Mouse (Mus musculus): ENCODE results near the gene Thy1. TPM values are rescaled to one million over a fixed set of nuclear protein-coding genes. Genes with fewer than 3 reads are reported as not detected.
A peak's percentile ranks its signal among the peaks of the same experiment; 100 is the strongest.

Gene Thy1
- polyA plus RNA-seq, 1 experiment from 2014 or later, result 11.7 TPM

DNA sequence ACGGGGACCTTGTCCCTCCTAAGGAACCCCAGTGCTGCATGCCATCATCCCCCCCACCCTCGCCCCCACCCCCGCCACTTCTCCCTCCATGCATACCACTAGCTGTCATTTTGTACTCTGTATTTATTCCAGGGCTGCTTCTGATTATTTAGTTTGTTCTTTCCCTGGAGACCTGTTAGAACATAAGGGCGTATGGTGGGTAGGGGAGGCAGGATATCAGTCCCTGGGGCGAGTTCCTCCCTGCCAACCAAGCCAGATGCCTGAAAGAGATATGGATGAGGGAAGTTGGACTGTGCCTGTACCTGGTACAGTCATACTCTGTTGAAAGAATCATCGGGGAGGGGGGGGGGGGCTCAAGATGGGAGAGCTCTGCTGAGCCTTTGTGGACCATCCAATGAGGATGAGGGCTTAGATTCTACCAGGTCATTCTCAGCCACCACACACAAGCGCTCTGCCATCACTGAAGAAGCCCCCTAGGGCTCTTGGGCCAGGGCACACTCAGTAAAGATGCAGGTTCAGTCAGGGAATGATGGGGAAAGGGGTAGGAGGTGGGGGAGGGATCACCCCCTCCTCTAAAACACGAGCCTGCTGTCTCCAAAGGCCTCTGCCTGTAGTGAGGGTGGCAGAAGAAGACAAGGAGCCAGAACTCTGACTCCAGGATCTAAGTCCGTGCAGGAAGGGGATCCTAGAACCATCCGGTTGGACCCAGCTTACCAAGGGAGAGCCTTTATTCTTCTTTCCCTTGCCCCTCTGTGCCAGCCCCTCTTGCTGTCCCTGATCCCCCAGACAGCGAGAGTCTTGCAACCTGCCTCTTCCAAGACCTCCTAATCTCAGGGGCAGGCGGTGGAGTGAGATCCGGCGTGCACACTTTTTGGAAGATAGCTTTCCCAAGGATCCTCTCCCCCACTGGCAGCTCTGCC lies 4.6 kb downstream of the Thy1 start:
- peaks cover 12% of the 10 kb centered on the region; the same call in 1 of the 2 replicates for H3K27me3 ChIP-seq
- no peak for ATAC-seq (ENCODE audit: insufficient number of reproducible peaks, low FRiP score, low TSS enrichment, low read depth)
- H3K9ac ChIP-seq, result no peak overlapping the region
- H3K4me3 ChIP-seq (replicated peaks), result no peak overlapping the region
- H3K4me1 ChIP-seq, result peaks cover 25% of the 10 kb centered on the region
- H3K9me3 ChIP-seq (replicated peaks), result no peaks in the 10 kb centered on the region
- no peaks in the 10 kb centered on the region for H3K36me3 ChIP-seq
- H3K27ac ChIP-seq (replicated peaks), result no peak overlapping the region
- H3K4me2 ChIP-seq (replicated peaks), result no peak overlapping the region
- 70% methylated on average over 14 of the region's 14 CpGs for WGBS

DNA sequence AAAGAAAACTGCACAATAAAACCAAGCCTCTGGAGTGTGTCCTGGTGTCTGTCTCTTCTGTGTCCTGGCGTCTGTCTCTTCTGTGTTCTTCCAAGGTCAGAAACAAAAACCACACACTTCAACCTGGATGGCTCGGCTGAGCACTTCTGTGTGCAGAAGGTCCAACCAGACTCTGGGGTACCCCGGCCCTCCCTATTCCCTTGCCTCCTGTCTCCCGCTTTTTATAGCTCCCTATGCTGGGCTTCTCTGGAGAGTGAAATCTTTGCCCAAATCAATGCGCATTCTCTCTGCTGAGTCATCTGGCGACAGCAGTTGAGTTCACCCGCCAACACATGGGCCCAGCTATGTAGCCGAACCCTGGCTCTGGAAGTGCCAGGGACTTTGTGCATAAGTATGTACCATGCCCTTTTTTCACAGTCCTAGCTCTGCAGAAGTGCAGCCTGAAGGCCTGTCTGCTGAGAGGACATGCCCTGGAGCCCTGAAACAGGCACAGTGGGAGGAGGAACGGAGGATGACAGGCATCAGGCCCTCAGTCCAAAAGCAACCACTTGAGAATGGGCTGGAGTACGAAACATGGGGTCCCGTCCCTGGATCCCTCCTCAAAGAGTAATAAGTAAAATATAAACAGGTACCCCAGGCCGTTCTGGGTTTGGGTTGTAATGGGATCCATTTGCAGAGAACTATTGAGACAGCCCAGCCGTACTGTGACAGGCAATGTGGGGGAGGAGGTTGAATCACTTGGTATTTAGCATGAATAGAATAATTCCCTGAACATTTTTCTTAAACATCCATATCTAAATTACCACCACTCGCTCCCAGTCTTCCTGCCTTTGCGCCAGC lies 5.6 kb downstream of the Thy1 start:
- H3K4me1 ChIP-seq, result peaks cover 16% of the 10 kb centered on the region
- 0 out of 2 replicates have a peak overlapping the region, but pooled peaks have one; percentile 22 for H3K27ac ChIP-seq (replicated peaks)

DNA sequence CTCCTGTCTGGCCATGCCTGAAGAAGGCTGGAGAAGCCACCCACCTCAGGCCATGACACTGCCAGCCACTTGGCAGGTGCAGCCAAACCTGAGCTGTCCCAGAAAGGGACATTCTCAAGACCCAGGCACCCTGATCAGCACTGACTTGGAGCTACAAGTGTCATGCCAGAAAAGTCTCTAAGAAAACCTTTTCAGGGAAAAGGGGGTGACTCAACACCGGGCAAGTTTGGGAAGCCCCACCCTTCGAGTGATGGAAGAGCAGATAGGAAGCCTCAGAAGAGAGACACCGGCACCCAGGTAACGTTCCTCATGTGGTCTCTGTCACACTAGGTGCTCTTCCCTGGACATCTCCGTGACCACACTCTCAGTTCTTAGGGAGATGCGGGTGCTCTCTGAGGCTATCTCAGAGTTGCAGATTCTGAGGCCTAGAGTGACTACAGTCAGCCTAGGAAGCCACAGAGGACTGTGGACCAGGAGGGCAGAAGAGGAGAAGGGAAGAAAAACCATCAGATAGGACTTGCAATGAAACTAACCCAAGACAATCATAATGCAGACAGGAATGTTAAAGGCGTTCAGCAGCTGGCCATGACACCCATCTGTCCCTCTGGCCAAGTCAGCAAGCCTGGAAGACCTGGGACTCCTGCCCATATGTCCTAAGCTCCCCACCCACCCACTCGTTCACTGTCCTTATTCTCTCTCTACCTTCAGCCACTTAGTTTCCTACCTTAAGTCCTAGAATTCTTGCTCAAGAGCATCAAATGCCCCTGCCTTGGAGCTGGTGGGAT lies 6.4 kb downstream of the Thy1 start:
- H3K36me3 ChIP-seq, result no peaks in the 10 kb centered on the region
- no peak overlapping the region for H3K4me2 ChIP-seq (replicated peaks)
- no peaks in the 10 kb centered on the region for H3K9me3 ChIP-seq (replicated peaks)
- H3K9ac ChIP-seq, result no peak overlapping the region
- H3K4me3 ChIP-seq (replicated peaks), result no peak overlapping the region
- H3K4me1 ChIP-seq, result peaks cover 8% of the 10 kb centered on the region; the same call in 1 of the 2 replicates
- peaks cover 5% of the 10 kb centered on the region; the same call in 1 of the 2 replicates for H3K27me3 ChIP-seq
- 82% methylated on average over 8 of the region's 8 CpGs for WGBS
- no peak for ATAC-seq (ENCODE audit: insufficient number of reproducible peaks, low FRiP score, low TSS enrichment, low read depth)
- no peak overlapping the region for H3K27ac ChIP-seq (replicated peaks)

More for the DNA sequence above, 5.6 kb downstream of the Thy1 start:
- H3K36me3 ChIP-seq, result no peaks in the 10 kb centered on the region
- no peak overlapping the region for H3K4me2 ChIP-seq (replicated peaks)
- no peaks in the 10 kb centered on the region for H3K9me3 ChIP-seq (replicated peaks)
- no peak overlapping the region for H3K4me3 ChIP-seq (replicated peaks)
- H3K27me3 ChIP-seq, result peaks cover 12% of the 10 kb centered on the region; the same call in 1 of the 2 replicates
- no peak overlapping the region for H3K9ac ChIP-seq
- ATAC-seq (ENCODE audit: insufficient number of reproducible peaks, low FRiP score, low TSS enrichment, low read depth), result no peak
- WGBS, result 50% methylated on average over 15 of the region's 15 CpGs

DNA sequence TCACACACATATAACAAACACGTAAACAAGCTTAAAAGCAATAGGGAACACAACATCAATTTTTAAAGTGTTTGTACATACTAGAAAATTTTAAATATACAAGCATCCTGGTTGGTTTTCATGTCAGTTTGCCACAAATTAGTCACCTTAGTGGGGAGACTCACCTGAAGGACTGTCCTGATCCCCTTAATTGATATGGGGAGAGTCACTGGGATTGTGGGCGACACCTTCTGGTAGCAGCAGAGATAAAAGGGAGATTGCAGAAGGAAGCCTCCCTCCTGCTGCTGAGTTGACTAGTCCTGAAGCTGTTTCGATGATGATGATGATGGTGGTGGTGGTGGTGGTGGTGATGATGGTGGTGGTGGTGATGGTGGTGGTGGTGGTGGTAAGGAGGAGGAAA lies 9.7 kb downstream of the Thy1 start:
- H3K9ac ChIP-seq, result no peak overlapping the region
- 69% methylated on average over 3 of the region's 3 CpGs for WGBS
- H3K4me2 ChIP-seq (replicated peaks), result no peak overlapping the region
- H3K27me3 ChIP-seq, result no peaks in the 10 kb centered on the region
- no peaks in the 10 kb centered on the region for H3K36me3 ChIP-seq
- 0 out of 2 replicates have a peak, but pooled peaks cover 5% of the 10 kb centered on the region for H3K4me1 ChIP-seq
- no peak for ATAC-seq (ENCODE audit: insufficient number of reproducible peaks, low FRiP score, low TSS enrichment, low read depth)
- no peak overlapping the region for H3K27ac ChIP-seq (replicated peaks)
- H3K9me3 ChIP-seq (replicated peaks), result no peaks in the 10 kb centered on the region
- H3K4me3 ChIP-seq (replicated peaks), result no peak overlapping the region

DNA sequence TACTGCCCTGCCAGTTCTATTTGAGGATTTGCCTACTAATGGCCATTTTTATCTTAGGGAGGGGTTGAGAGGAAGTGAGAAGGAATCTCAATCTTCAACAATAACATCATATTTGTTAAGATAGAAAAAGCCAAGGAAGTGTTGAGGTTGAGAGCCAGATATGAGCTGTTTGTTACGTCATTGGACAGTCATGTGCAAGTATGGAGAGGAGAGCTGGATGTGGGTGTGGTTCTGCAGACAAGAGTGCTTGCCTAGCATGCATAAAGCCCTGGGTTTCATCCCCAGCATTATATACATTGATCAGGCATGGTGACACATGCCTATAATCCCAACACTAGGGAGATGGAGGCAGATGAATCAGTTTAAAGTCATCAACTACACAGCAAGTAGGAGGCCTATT lies 10.8 kb downstream of the Thy1 start:
- no peaks in the 10 kb centered on the region for H3K27me3 ChIP-seq
- H3K4me3 ChIP-seq (replicated peaks), result no peak overlapping the region
- no peak overlapping the region for H3K9ac ChIP-seq
- 69% methylated on average over 1 of the region's 1 CpGs for WGBS
- 0 out of 2 replicates have a peak, but pooled peaks cover under 1% of the 10 kb centered on the region for H3K4me1 ChIP-seq
- H3K36me3 ChIP-seq, result no peaks in the 10 kb centered on the region
- no peaks in the 10 kb centered on the region for H3K9me3 ChIP-seq (replicated peaks)
- H3K4me2 ChIP-seq (replicated peaks), result no peak overlapping the region
- ATAC-seq (ENCODE audit: insufficient number of reproducible peaks, low FRiP score, low TSS enrichment, low read depth), result no peak
- H3K27ac ChIP-seq (replicated peaks), result no peak overlapping the region

DNA sequence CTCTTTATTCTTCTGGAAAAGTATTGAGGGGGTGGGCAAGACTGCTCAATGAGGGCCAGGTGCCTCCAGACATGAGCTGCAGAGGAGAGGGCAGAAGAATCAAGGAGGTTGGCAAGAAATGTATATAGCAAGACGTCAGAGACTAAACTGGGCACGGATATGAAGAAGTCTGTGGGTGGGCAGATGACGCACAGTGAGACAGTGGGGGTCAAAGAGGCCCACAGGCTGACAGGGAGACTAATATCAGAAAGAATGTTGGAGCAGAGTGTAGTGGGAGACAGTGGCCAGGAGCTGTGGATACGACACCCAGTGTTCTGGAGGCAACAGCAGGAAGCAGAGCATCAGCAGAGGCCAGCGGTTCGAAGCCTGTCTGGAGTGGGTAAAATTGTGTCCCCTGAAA lies 15.4 kb downstream of the Thy1 start:
- WGBS, result 77% methylated on average over 6 of the region's 6 CpGs
- no peak overlapping the region for H3K9ac ChIP-seq
- H3K4me2 ChIP-seq (replicated peaks), result no peak overlapping the region
- H3K36me3 ChIP-seq, result no peaks in the 10 kb centered on the region
- H3K4me3 ChIP-seq (replicated peaks), result no peak overlapping the region
- ATAC-seq (ENCODE audit: insufficient number of reproducible peaks, low FRiP score, low TSS enrichment, low read depth), result no peak
- H3K9me3 ChIP-seq (replicated peaks), result no peaks in the 10 kb centered on the region
- H3K27me3 ChIP-seq, result no peaks in the 10 kb centered on the region
- no peak overlapping the region for H3K27ac ChIP-seq (replicated peaks)
- no peaks in the 10 kb centered on the region for H3K4me1 ChIP-seq

DNA sequence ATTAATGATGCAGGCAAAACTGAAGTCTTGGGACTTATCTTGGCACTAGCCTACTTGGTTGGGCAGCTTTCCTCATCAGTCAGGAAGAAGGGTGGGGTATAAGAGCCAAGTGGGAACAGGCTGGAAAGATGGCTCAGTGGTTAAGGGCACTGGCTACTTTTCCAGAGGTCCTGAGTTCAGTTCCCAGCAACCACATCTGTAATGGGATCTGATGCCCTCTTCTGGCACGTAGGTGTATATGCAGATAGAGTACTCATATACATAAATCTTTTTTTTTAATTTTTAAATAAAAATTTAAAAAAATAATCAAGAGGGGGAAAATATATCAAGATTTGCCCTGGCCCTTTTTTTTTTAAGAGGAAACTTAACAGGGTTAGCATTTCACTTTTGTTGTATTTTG lies 22.0 kb downstream of the Thy1 start:
- ATAC-seq (ENCODE audit: insufficient number of reproducible peaks, low FRiP score, low TSS enrichment, low read depth), result no peak
- WGBS, result 48% methylated on average over 1 of the region's 1 CpGs
- H3K36me3 ChIP-seq, result no peaks in the 10 kb centered on the region
- peaks cover 13% of the 10 kb centered on the region; the same call in 1 of the 2 replicates for H3K4me1 ChIP-seq
- no peak overlapping the region for H3K4me2 ChIP-seq (replicated peaks)
- no peak overlapping the region for H3K27ac ChIP-seq (replicated peaks)
- H3K27me3 ChIP-seq, result no peaks in the 10 kb centered on the region
- H3K4me3 ChIP-seq (replicated peaks), result no peak overlapping the region
- H3K9me3 ChIP-seq (replicated peaks), result no peaks in the 10 kb centered on the region
- H3K9ac ChIP-seq, result no peak overlapping the region

DNA sequence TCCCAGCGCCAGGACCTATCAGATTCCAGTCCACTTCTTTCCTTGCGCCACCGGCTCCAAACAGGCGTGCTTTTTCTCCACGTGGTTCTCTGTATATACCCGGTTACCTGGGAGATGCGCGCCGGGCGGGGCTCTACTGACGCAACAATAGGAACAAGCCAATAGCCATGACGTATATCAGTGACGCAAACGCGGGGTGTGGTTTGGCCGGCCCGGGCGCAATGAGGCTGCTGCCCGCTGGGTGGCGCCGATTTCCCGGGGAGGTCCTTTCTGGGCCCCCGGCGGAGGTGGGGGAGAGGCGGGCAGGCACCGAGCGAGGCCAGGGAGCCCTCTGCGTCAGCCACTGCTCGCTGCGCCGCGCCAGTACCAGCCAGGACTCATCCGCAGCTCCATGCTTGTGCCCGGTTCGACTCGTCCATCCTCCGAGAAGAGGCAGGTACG lies 23.6 kb downstream of the Thy1 start, which contains the start of gene Usp2:
Gene Usp2, plus strand, starts transcription at position 237 of the 441 bp plus-strand sequence.
- peak; percentile 96 for ATAC-seq (ENCODE audit: insufficient number of reproducible peaks, low FRiP score, low TSS enrichment, low read depth)
- Histone ChIP-seq H3K36me3 (no peaks in the 10 kb centered on the region), H3K4me1 (peaks cover 24% of the 10 kb centered on the region), H3K27me3 (no peaks in the 10 kb centered on the region), H3K4me3 (replicated peaks) (peak within 1 kb of the TSS; percentile 60), H3K4me2 (replicated peaks) (peak within 1 kb of the TSS; percentile 95), H3K27ac (replicated peaks) (peak within 1 kb of the TSS; percentile 60), H3K9ac (peak within 1 kb of the TSS; percentile 39), H3K9me3 (replicated peaks) (no peaks in the 10 kb centered on the region)
- WGBS, result 0% methylated on average over 38 of the region's 38 CpGs

DNA sequence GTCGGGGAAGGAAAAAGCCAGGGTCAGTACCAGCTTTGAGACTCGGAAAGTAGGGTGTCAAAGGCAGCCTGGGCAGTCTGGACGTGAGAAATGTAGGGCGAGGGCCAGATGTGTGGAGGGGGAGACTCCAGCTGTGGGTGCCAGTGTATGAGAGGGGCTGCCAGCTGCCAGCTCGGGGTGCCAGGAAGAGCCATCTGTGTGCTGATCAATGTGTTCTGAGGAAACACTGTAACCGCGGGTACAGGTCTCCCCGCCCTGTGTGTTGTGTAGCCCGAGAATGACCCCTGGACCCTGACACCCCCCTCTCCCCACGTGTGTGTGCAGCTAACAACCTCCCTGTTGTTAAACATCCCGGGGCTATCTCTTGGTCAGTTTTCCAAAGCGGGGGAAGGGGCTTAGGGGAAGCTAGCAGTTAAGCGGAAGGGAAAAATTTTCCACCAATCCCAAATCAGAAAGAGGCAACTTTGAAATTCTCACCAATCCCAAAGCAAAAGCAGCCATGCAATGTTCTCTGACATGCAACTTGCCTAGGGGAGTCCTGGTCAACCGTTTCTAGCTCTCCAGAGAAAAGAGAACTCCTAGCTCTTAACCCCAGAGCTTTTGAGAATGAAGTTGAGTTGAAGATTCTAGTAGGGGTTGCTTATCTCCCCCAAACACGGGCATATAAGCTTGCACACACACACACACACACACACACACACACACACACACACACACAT lies 24.2 kb downstream of the Thy1 start:
- no peaks in the 10 kb centered on the region for H3K27me3 ChIP-seq
- peaks cover 30% of the 10 kb centered on the region for H3K4me1 ChIP-seq
- peak overlapping the region; percentile 95 for H3K4me2 ChIP-seq (replicated peaks)
- H3K9ac ChIP-seq, result peak overlapping the region; percentile 39
- 5% methylated on average over 15 of the region's 15 CpGs for WGBS
- ATAC-seq (ENCODE audit: insufficient number of reproducible peaks, low FRiP score, low TSS enrichment, low read depth), result peak; percentile 20
- H3K9me3 ChIP-seq (replicated peaks), result no peaks in the 10 kb centered on the region
- no peaks in the 10 kb centered on the region for H3K36me3 ChIP-seq
- peak overlapping the region; percentile 60 for H3K4me3 ChIP-seq (replicated peaks)
- peak overlapping the region; percentile 60 for H3K27ac ChIP-seq (replicated peaks)

DNA sequence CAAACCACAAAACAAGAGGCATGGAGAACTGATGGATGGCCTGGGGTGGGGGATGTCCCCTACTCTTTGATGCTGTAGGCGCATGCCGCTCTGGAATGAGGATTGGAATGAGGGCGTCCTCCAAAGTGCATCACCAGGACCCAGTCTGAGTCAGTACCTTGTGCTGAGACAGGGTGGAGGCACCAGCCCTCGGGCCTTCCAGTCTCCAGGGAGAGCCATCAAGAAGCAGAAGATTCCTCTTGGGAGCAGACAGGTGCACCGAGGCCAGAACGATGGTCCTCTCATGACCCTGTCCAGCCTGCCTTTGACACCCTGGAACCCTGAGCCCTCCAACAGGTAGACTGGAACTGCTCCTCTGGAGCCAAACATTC lies 24.8 kb downstream of the Thy1 start:
- Histone ChIP-seq H3K36me3 (no peaks in the 10 kb centered on the region), H3K27me3 (no peaks in the 10 kb centered on the region), H3K4me1 (peaks cover 33% of the 10 kb centered on the region), H3K27ac (replicated peaks) (no peak overlapping the region), H3K9ac (no peak overlapping the region), H3K9me3 (replicated peaks) (no peaks in the 10 kb centered on the region), H3K4me3 (replicated peaks) (no peak overlapping the region), H3K4me2 (replicated peaks) (peak overlapping the region; percentile 95)
- WGBS, result 66% methylated on average over 6 of the region's 6 CpGs
- ATAC-seq (ENCODE audit: insufficient number of reproducible peaks, low FRiP score, low TSS enrichment, low read depth), result no peak
